Mouse (Mus musculus) forebrain, embryonic 11.5 days (tissue): ENCODE measurements around the gene Lpp. TPM values are rescaled to one million over a fixed set of nuclear protein-coding genes. Genes with fewer than 3 reads are reported as not detected.

ENCODE experiments used
- ATAC-seq: fragments of 200-750 bp; cut with Nextera tagmentation; replicated peaks from 2 replicates; pipeline ENCODE4 v1.8.0; 2017; ENCODE audit warnings: moderate TSS enrichment; ENCODE audit not compliant: low FRiP score
- DNase-seq: peaks from one replicate; pipeline ENCODE4 v3.0.0-alpha.2; 2017; ENCODE audit warnings: low spot score
- H3K27ac ChIP-seq: fragments of 300-500 bp; sonication (generic); 2 replicates; pipeline ENCODE4 v1.5.1; 2014; ENCODE audit warnings: low read depth, low read length
- H3K27me3 ChIP-seq: fragments of 300-500 bp; sonication (generic); 2 replicates; pipeline ENCODE4 v1.6.1; 2014; ENCODE audit warnings: mild to moderate bottlenecking, low read length, mixed read lengths; ENCODE audit not compliant: control insufficient read depth, insufficient read depth
- H3K36me3 ChIP-seq: fragments of 300-500 bp; sonication (generic); 2 replicates; pipeline ENCODE4 v1.6.1; 2014; ENCODE audit warnings: mild to moderate bottlenecking, low read length, moderate library complexity, mixed read lengths; ENCODE audit not compliant: control insufficient read depth, insufficient read depth
- H3K4me1 ChIP-seq: fragments of 300-500 bp; sonication (generic); replicated peaks from 2 replicates; pipeline ENCODE4 v1.6.1; 2014; ENCODE audit warnings: low read length, mixed read lengths; ENCODE audit not compliant: control insufficient read depth, insufficient read depth
- H3K4me2 ChIP-seq: fragments of 300-500 bp; sonication (generic); 2 replicates; pipeline ENCODE4 v1.6.1; 2014; ENCODE audit warnings: low read depth, mild to moderate bottlenecking, low read length, moderate library complexity, mixed read lengths; ENCODE audit not compliant: severe bottlenecking
- H3K4me3 ChIP-seq: fragments of 300-500 bp; sonication (generic); 2 replicates; pipeline ENCODE4 v1.5.1; 2014; ENCODE audit warnings: low read depth, low read length
- H3K9ac ChIP-seq: fragments of 300-500 bp; sonication (generic); 2 replicates; pipeline ENCODE4 v1.6.1; 2014; ENCODE audit warnings: low read length
- H3K9me3 ChIP-seq: fragments of 300-500 bp; sonication (generic); 2 replicates; pipeline ENCODE4 v1.6.1; 2016; ENCODE audit warnings: low read length, mixed read lengths; ENCODE audit not compliant: control insufficient read depth
- WGBS: fragments of 180-500 bp; shearing (Covaris S2); extraction: QIAGEN DNeasy Blood & Tissue Kit; methylation state at CpG from one replicate; pipeline ENCODE4 v1.1.7; 2014; 5-methylcytosine and 5-hydroxymethylcytosine counted together
- polyA plus RNA-seq: library from polyadenylated mRNA; unstranded; fragments of >200 nt; fragmentation: Nextera tagmentation; extraction: Ambion mirVana; gene quantifications from 2 replicates; pipeline ENCODE4 v1.2.1, GENCODE M21; 2014

Lpp gene
- polyA plus RNA-seq, 1 experiment from 2014 or later = 22.1 TPM

DNA sequence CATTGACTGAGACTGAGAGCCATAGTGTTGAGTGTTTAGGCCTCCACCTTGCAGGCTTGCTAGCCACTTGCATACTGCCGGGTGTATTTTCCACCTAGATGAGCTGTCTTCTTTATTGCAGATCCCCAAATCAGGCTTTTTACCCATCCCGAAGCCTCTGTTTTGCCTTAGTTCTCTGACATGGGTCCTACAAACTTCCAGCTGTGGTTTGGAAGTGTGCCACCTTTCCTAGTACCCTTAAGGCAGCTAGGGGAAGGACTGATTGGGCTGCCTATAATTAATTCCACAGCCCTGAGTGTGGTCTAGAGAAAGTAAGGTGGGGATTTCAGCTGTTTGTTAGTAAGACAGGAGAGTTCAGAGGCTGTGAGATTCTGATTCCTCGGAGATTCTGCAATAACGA, 399.5 kb downstream of the Lpp start:
- DNase-seq (no peak), ATAC-seq (no peak)
- H3K9ac ChIP-seq = no peak overlapping the region
- H3K4me1 ChIP-seq = no peaks in the 10 kb centered on the region
- no peaks in the 10 kb centered on the region for H3K27me3 ChIP-seq
- no peak overlapping the region for H3K4me2 ChIP-seq
- no peaks in the 10 kb centered on the region for H3K36me3 ChIP-seq
- H3K4me3 ChIP-seq = no peak overlapping the region
- H3K27ac ChIP-seq = no peak overlapping the region
- no peaks in the 10 kb centered on the region for H3K9me3 ChIP-seq
- WGBS = 89% methylated on average over 4 of the region's 4 CpGs

DNA sequence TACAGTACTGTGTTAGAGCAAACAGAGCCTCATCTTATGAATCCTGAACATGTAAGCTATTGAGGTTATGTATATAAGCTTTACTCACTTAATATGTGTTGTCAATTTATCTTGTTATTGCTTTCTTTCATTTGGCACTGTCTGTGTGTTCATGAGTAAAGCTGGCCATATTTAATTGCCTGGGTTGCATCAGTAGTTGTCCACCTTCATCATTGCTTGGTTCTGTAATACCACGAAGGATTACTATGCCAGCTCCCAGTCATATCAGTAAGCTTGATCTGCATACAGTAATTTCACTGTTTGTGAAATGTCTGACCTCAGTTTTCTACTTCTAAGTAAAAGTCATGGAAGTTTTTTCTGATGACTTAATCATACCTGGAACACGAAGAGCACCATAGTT, 401.4 kb downstream of the Lpp start:
- WGBS = 94% methylated on average over 2 of the region's 2 CpGs

DNA sequence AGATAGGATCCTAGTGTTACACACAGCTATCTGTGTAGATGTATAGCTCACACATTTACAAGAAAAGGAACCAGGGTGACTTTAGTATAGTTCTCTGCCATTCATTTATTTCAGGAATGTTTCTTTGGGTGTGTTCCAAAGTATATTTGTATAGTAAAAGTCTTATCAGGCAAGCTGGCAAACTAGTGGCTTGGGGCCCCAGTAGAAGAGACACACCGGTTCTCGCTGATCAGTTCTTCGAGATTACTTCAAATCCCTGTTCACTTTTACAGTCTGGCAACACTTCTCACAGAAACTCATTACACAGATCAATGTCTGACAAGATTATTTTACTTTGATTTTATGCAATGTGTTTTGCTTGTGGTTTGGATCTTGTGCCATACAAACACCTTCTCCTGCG, 408.0 kb downstream of the Lpp start:
- Histone ChIP-seq H3K4me1 (0 out of 2 replicates have a peak, but pooled peaks cover 1% of the 10 kb centered on the region), H3K36me3 (no peaks in the 10 kb centered on the region), H3K4me3 (no peak overlapping the region), H3K4me2 (no peak overlapping the region), H3K9ac (no peak overlapping the region), H3K27me3 (no peaks in the 10 kb centered on the region), H3K9me3 (no peaks in the 10 kb centered on the region), H3K27ac (no peak overlapping the region)
- 89% methylated on average over 4 of the region's 4 CpGs for WGBS
- ATAC-seq (no peak), DNase-seq (no peak)

More for the DNA sequence above, 401.4 kb downstream of the Lpp start:
- H3K27ac ChIP-seq = no peak overlapping the region
- no peak overlapping the region for H3K4me3 ChIP-seq
- no peak overlapping the region for H3K9ac ChIP-seq
- H3K36me3 ChIP-seq = no peaks in the 10 kb centered on the region
- no peak for DNase-seq
- no peak for ATAC-seq
- no peaks in the 10 kb centered on the region for H3K27me3 ChIP-seq
- H3K4me2 ChIP-seq = no peak overlapping the region
- H3K9me3 ChIP-seq = no peaks in the 10 kb centered on the region
- H3K4me1 ChIP-seq = no peaks in the 10 kb centered on the region

DNA sequence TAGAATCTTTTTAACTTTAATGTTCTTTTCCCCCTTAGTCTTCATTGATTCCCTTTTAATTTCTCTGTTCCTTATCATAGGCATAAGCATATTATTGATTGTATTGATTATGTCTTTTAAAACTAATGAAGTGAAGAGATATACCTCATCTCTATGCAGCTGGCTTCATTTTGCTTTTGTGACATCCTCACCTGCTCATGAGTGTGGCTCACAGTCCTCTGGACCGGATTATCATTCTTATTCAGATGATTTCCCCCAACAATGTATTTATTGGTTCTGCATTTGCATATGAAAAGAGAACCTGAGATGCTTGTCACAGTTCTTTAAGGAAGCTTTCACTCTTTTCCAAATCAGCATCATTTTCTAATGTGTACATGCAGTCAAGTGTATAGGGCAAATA, 408.5 kb downstream of the Lpp start:
- ATAC-seq (no peak), DNase-seq (no peak)
- Histone ChIP-seq H3K9ac (no peak overlapping the region), H3K36me3 (no peaks in the 10 kb centered on the region), H3K4me1 (0 out of 2 replicates have a peak, but pooled peaks cover 1% of the 10 kb centered on the region), H3K9me3 (no peaks in the 10 kb centered on the region), H3K27ac (no peak overlapping the region), H3K4me2 (no peak overlapping the region), H3K27me3 (no peaks in the 10 kb centered on the region), H3K4me3 (no peak overlapping the region)
- WGBS = 33% methylated on average over 1 of the region's 1 CpGs

GRCm38 (mm10) chr16:24806093-24806492, 412.8 kb downstream of the Lpp start:
- DNase-seq (no peak), ATAC-seq (no peak)

DNA sequence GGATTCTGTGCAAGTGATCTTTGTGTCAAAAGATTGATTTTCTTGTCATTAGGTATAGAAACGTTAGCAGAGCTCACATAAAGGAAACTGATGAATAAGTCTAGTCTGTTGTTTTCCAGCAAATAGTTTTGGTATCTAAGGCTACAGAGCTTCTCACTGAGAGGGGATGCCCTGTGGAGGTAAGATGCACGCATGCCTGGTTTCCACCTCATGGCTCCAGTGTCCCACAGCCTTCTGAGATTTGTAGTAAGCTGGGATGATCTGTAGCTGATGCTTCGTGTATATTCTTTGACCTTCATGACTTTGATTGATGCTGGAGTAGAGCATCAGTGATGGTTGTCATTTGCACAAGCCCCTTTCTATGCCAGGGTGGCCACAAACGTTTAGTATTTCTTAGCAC, 414.3 kb downstream of the Lpp start:
- Histone ChIP-seq H3K4me1 (no peaks in the 10 kb centered on the region), H3K27ac (no peak overlapping the region), H3K9ac (no peak overlapping the region), H3K4me3 (no peak overlapping the region), H3K9me3 (no peaks in the 10 kb centered on the region), H3K4me2 (no peak overlapping the region), H3K36me3 (no peaks in the 10 kb centered on the region), H3K27me3 (no peaks in the 10 kb centered on the region)
- DNase-seq = no peak
- no peak for ATAC-seq
- 68% methylated on average over 4 of the region's 4 CpGs for WGBS

More at GRCm38 (mm10) chr16:24806093-24806492, 412.8 kb downstream of the Lpp start:
- Histone ChIP-seq H3K27me3 (no peaks in the 10 kb centered on the region), H3K9me3 (no peaks in the 10 kb centered on the region), H3K4me2 (no peak overlapping the region), H3K4me3 (no peak overlapping the region), H3K27ac (no peak overlapping the region), H3K9ac (no peak overlapping the region), H3K4me1 (0 out of 2 replicates have a peak, but pooled peaks cover 1% of the 10 kb centered on the region), H3K36me3 (no peaks in the 10 kb centered on the region)
- WGBS = 96% methylated on average over 1 of the region's 1 CpGs

- Histone ChIP-seq H3K36me3 (no peaks in the 10 kb centered on the region), H3K4me2 (no peak overlapping the region), H3K27me3 (no peaks in the 10 kb centered on the region), H3K27ac (no peak overlapping the region), H3K9me3 (no peaks in the 10 kb centered on the region), H3K4me3 (no peak overlapping the region), H3K9ac (no peak overlapping the region), H3K4me1 (no peaks in the 10 kb centered on the region)
- DNase-seq (no peak), ATAC-seq (no peak)
- WGBS = 91% methylated on average over 6 of the region's 6 CpGs
These were observed 416.5 kb downstream of the Lpp start for GRCm38 (mm10) chr16:24809811-24810210.

GRCm38 (mm10) chr16:24816621-24817020, 423.3 kb downstream of the Lpp start:
- Histone ChIP-seq H3K4me3 (no peak overlapping the region), H3K9me3 (no peaks in the 10 kb centered on the region), H3K36me3 (no peaks in the 10 kb centered on the region), H3K4me2 (no peak overlapping the region), H3K4me1 (no peaks in the 10 kb centered on the region), H3K27ac (no peak overlapping the region), H3K9ac (no peak overlapping the region), H3K27me3 (no peaks in the 10 kb centered on the region)
- 84% methylated on average over 3 of the region's 3 CpGs for WGBS
- ATAC-seq (no peak), DNase-seq (no peak)

GRCm38 (mm10) chr16:24817381-24817780, 424.1 kb downstream of the Lpp start:
- Histone ChIP-seq H3K36me3 (no peaks in the 10 kb centered on the region), H3K4me3 (no peak overlapping the region), H3K4me2 (no peak overlapping the region), H3K27ac (no peak overlapping the region), H3K27me3 (no peaks in the 10 kb centered on the region), H3K9ac (no peak overlapping the region), H3K4me1 (no peaks in the 10 kb centered on the region), H3K9me3 (no peaks in the 10 kb centered on the region)
- ATAC-seq (no peak), DNase-seq (no peak)
- WGBS = 93% methylated on average over 3 of the region's 3 CpGs
